Mouse (Mus musculus) liver, embryonic 16.5 days (tissue): ENCODE measurements at regions not wholly inside any gene's neighbourhood (a gene's known extent, or its start where the extent isn't known, plus 50 kb on each side); places are given as distances from the start of the nearest gene placed in this dataset.

Source experiments
- ATAC-seq: fragments of 200-750 bp; cut with Nextera tagmentation; 2 replicates; pipeline ENCODE4 v1.8.0; 2017; ENCODE audit warnings: low read depth, mild to moderate bottlenecking, moderate number of reproducible peaks, moderate library complexity
- H3K27ac ChIP-seq: fragments of 300-500 bp; sonication (generic); 2 replicates; pipeline ENCODE4 v1.5.1; 2014; ENCODE audit warnings: mild to moderate bottlenecking, low read length
- H3K27me3 ChIP-seq: fragments of 300-500 bp; sonication (generic); 2 replicates; pipeline ENCODE4 v1.6.1; 2014; ENCODE audit warnings: low read depth, low read length, mixed read lengths; ENCODE audit not compliant: control insufficient read depth, insufficient read depth
- H3K36me3 ChIP-seq: fragments of 300-500 bp; sonication (generic); 2 replicates; pipeline ENCODE4 v1.6.1; 2014; ENCODE audit warnings: mild to moderate bottlenecking; ENCODE audit not compliant: control insufficient read depth, insufficient read depth
- H3K4me1 ChIP-seq: fragments of 300-500 bp; sonication (generic); 2 replicates; pipeline ENCODE4 v1.6.1; 2014; ENCODE audit warnings: low read depth, low read length, mixed read lengths; ENCODE audit not compliant: control insufficient read depth
- H3K4me2 ChIP-seq: fragments of 300-500 bp; sonication (generic); 2 replicates; pipeline ENCODE4 v1.6.1; 2014; ENCODE audit warnings: low read depth, low read length, mixed read lengths
- H3K4me3 ChIP-seq: fragments of 300-500 bp; sonication (generic); 2 replicates; pipeline ENCODE4 v1.5.1; 2014; ENCODE audit warnings: low read depth, mild to moderate bottlenecking, low read length
- H3K9ac ChIP-seq: fragments of 300-500 bp; sonication (generic); 2 replicates; pipeline ENCODE4 v1.6.1; 2014; ENCODE audit warnings: low read depth, low read length
- H3K9me3 ChIP-seq: fragments of 300-500 bp; sonication (generic); replicated peaks from 2 replicates; pipeline ENCODE4 v1.6.1; 2016; ENCODE audit warnings: low read length; ENCODE audit not compliant: control insufficient read depth
- WGBS: fragments of 180-500 bp; shearing (Covaris S2); extraction: QIAGEN DNeasy Blood & Tissue Kit; methylation state at CpG from one replicate; pipeline ENCODE4 v1.1.7; 2014; ENCODE audit not compliant: insufficient replicate concordance; 5-methylcytosine and 5-hydroxymethylcytosine counted together

GRCm38 (mm10) chr12:110020541-110021470 lies 258.1 kb upstream of the Dio3 start:
- Histone ChIP-seq H3K27me3 (no peaks in the 10 kb centered on the region), H3K9ac (no peak overlapping the region), H3K36me3 (no peaks in the 10 kb centered on the region), H3K9me3 (no peaks in the 10 kb centered on the region), H3K27ac (peak overlapping the region; percentile 67), H3K4me1 (no peaks in the 10 kb centered on the region), H3K4me3 (peak overlapping the region; percentile 13; the same call in 1 of the 2 replicates), H3K4me2 (peak overlapping the region; percentile 31)
- 51% methylated on average over 19 of the region's 19 CpGs for WGBS
- no peak for ATAC-seq

- Histone ChIP-seq H3K9me3 (no peaks in the 10 kb centered on the region), H3K36me3 (no peaks in the 10 kb centered on the region), H3K4me3 (peak overlapping the region; percentile 19; the same call in 1 of the 2 replicates), H3K27me3 (no peaks in the 10 kb centered on the region), H3K9ac (no peak overlapping the region), H3K27ac (peak overlapping the region; percentile 67), H3K4me2 (peak overlapping the region; percentile 31), H3K4me1 (peaks cover 3% of the 10 kb centered on the region)
- WGBS: 70% methylated on average over 12 of the region's 12 CpGs
- no peak for ATAC-seq
Observed at GRCm38 (mm10) chr12:110021690-110022089, 257.2 kb upstream of the Dio3 start.

GRCm38 (mm10) chr12:110022631-110023030 lies 256.2 kb upstream of the Dio3 start:
- no peaks in the 10 kb centered on the region for H3K9me3 ChIP-seq
- peak overlapping the region; percentile 16 for H3K4me3 ChIP-seq
- peaks cover 4% of the 10 kb centered on the region for H3K4me1 ChIP-seq
- no peaks in the 10 kb centered on the region for H3K36me3 ChIP-seq
- peak overlapping the region; percentile 3; the same call in 1 of the 2 replicates for H3K9ac ChIP-seq
- H3K27me3 ChIP-seq: no peaks in the 10 kb centered on the region
- peak overlapping the region; percentile 89 for H3K27ac ChIP-seq
- ATAC-seq: no peak
- WGBS: 51% methylated on average over 6 of the region's 6 CpGs
- H3K4me2 ChIP-seq: peak overlapping the region; percentile 10; the same call in 1 of the 2 replicates

GRCm38 (mm10) chr12:110023192-110024101 lies 255.4 kb upstream of the Dio3 start:
- Histone ChIP-seq H3K4me3 (peak overlapping the region; percentile 16), H3K9me3 (no peaks in the 10 kb centered on the region), H3K4me1 (peaks cover 4% of the 10 kb centered on the region), H3K27ac (peak overlapping the region; percentile 89), H3K4me2 (peak overlapping the region; percentile 10; the same call in 1 of the 2 replicates), H3K36me3 (no peaks in the 10 kb centered on the region), H3K9ac (peak overlapping the region; percentile 3; the same call in 1 of the 2 replicates), H3K27me3 (no peaks in the 10 kb centered on the region)
- peak; percentile 50 for ATAC-seq
- WGBS: 58% methylated on average over 11 of the region's 11 CpGs

- WGBS: 50% methylated on average over 9 of the region's 9 CpGs
- Histone ChIP-seq H3K27ac (peak overlapping the region; percentile 89), H3K9me3 (no peaks in the 10 kb centered on the region), H3K4me2 (no peak overlapping the region), H3K4me3 (no peak overlapping the region), H3K36me3 (no peaks in the 10 kb centered on the region), H3K9ac (no peak overlapping the region), H3K27me3 (no peaks in the 10 kb centered on the region), H3K4me1 (peaks cover 4% of the 10 kb centered on the region)
- ATAC-seq: peak; percentile 84
Observed at GRCm38 (mm10) chr12:110024295-110024694, 254.6 kb upstream of the Dio3 start.

- no peak for ATAC-seq
- Histone ChIP-seq H3K9me3 (no peaks in the 10 kb centered on the region), H3K4me3 (no peak overlapping the region), H3K36me3 (no peaks in the 10 kb centered on the region), H3K27me3 (no peaks in the 10 kb centered on the region), H3K27ac (peak overlapping the region; percentile 78), H3K4me1 (peaks cover 4% of the 10 kb centered on the region), H3K9ac (no peak overlapping the region), H3K4me2 (peak overlapping the region; percentile 18; the same call in 1 of the 2 replicates)
- 60% methylated on average over 7 of the region's 7 CpGs for WGBS
Observed at GRCm38 (mm10) chr12:110025171-110025570, 253.7 kb upstream of the Dio3 start.

- H3K27ac ChIP-seq: no peak overlapping the region
- H3K4me1 ChIP-seq: peaks cover 4% of the 10 kb centered on the region
- WGBS: 71% methylated on average over 11 of the region's 11 CpGs
- H3K27me3 ChIP-seq: no peaks in the 10 kb centered on the region
- no peak overlapping the region for H3K4me2 ChIP-seq
- H3K9me3 ChIP-seq: no peaks in the 10 kb centered on the region
- no peaks in the 10 kb centered on the region for H3K36me3 ChIP-seq
- no peak overlapping the region for H3K9ac ChIP-seq
- H3K4me3 ChIP-seq: no peak overlapping the region
- ATAC-seq: no peak
Observed at GRCm38 (mm10) chr12:110026033-110026750, 252.7 kb upstream of the Dio3 start.

- H3K4me3 ChIP-seq: no peak overlapping the region
- no peaks in the 10 kb centered on the region for H3K27me3 ChIP-seq
- H3K9me3 ChIP-seq: no peaks in the 10 kb centered on the region
- peaks cover 4% of the 10 kb centered on the region for H3K4me1 ChIP-seq
- no peak overlapping the region for H3K9ac ChIP-seq
- H3K36me3 ChIP-seq: no peaks in the 10 kb centered on the region
- no peak overlapping the region for H3K4me2 ChIP-seq
- H3K27ac ChIP-seq: no peak overlapping the region
- no peak for ATAC-seq
- WGBS: 46% methylated on average over 6 of the region's 6 CpGs
Observed at GRCm38 (mm10) chr12:110027345-110027744, 251.5 kb upstream of the Dio3 start.
